Mouse (Mus musculus) neural tube, embryonic 14.5 days (tissue): ENCODE measurements around the gene Ppara. TPM values are rescaled to one million over a fixed set of nuclear protein-coding genes. Genes with fewer than 3 reads are reported as not detected.

Experiments used
- ATAC-seq: fragments of 200-750 bp; cut with Nextera tagmentation; 2 replicates; pipeline ENCODE4 v1.8.0; 2017; ENCODE audit warnings: low read depth, mild to moderate bottlenecking, moderate TSS enrichment, moderate library complexity
- H3K27ac ChIP-seq: fragments of 300-500 bp; sonication (generic); 2 replicates; pipeline ENCODE4 v1.5.1; 2014; ENCODE audit warnings: low read depth, mild to moderate bottlenecking, control low read depth, low read length, moderate library complexity, mixed read lengths
- H3K27me3 ChIP-seq: fragments of 300-500 bp; sonication (generic); 2 replicates; pipeline ENCODE4 v1.6.1; 2014; ENCODE audit warnings: low read length; ENCODE audit not compliant: control insufficient read depth, insufficient read depth
- H3K36me3 ChIP-seq: fragments of 300-500 bp; sonication (generic); 2 replicates; pipeline ENCODE4 v1.6.1; 2014; ENCODE audit warnings: low read length, mixed read lengths; ENCODE audit not compliant: control insufficient read depth, insufficient read depth
- H3K4me1 ChIP-seq: fragments of 300-500 bp; sonication (generic); 2 replicates; pipeline ENCODE4 v1.6.1; 2014; ENCODE audit warnings: low read length; ENCODE audit not compliant: control insufficient read depth, insufficient read depth
- H3K4me2 ChIP-seq: fragments of 300-500 bp; sonication (generic); 2 replicates; pipeline ENCODE4 v1.6.1; 2014; ENCODE audit warnings: mild to moderate bottlenecking, low read depth, low read length, control low read depth
- H3K4me3 ChIP-seq: fragments of 300-500 bp; sonication (generic); 2 replicates; pipeline ENCODE4 v1.5.1; 2014; ENCODE audit warnings: low read depth, low read length, control low read depth, mixed read lengths
- H3K9ac ChIP-seq: fragments of 300-500 bp; sonication (generic); replicated peaks from 2 replicates; pipeline ENCODE4 v1.6.1; 2014; ENCODE audit warnings: low read depth, mild to moderate bottlenecking, control low read depth, low read length, mixed read lengths
- H3K9me3 ChIP-seq: fragments of 300-500 bp; sonication (generic); 2 replicates; pipeline ENCODE4 v1.6.1; 2016; ENCODE audit warnings: low read length; ENCODE audit not compliant: control insufficient read depth
- WGBS: fragments of 180-500 bp; shearing (Covaris S2); extraction: QIAGEN DNeasy Blood & Tissue Kit; methylation state at CpG from one replicate; pipeline ENCODE4 v1.1.7; 2014; 5-methylcytosine and 5-hydroxymethylcytosine counted together
- polyA plus RNA-seq: library from polyadenylated mRNA; unstranded; fragments of >200 nt; fragmentation: Nextera tagmentation; extraction: Ambion mirVana; gene quantifications from 2 replicates; pipeline ENCODE4 v1.2.1, GENCODE M21; 2014

Ppara gene
- polyA plus RNA-seq, 1 experiment from 2014 or later: 0.75 TPM

DNA sequence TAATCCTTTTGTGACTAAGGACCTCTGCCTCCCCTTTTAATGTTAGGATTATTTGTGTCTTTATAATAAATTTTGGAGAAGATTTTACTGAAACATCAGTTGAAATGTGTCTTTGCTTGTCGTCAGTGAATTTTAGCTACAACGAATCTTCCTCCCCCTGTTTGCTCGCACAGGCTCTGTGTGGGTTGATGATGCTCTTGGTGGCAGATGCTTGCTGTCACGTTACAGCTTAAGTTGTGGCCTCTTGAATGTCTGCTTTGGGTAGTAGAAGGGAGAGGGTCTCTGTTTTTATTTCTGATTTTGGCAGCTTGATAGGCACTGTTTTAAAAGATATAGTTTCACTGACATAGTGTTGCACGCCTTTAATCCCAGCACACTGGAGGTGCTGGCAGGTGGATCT is 4.2 kb downstream of the Ppara start:
- no peak overlapping the region for H3K9ac ChIP-seq
- H3K4me2 ChIP-seq: no peak overlapping the region
- no peak overlapping the region for H3K4me3 ChIP-seq
- ATAC-seq: no peak
- H3K36me3 ChIP-seq: no peaks in the 10 kb centered on the region
- no peak overlapping the region for H3K27ac ChIP-seq
- H3K9me3 ChIP-seq: no peaks in the 10 kb centered on the region
- H3K4me1 ChIP-seq: peaks cover 8% of the 10 kb centered on the region; the same call in 1 of the 2 replicates
- H3K27me3 ChIP-seq: peaks cover 30% of the 10 kb centered on the region
- WGBS: 81% methylated on average over 5 of the region's 5 CpGs

DNA sequence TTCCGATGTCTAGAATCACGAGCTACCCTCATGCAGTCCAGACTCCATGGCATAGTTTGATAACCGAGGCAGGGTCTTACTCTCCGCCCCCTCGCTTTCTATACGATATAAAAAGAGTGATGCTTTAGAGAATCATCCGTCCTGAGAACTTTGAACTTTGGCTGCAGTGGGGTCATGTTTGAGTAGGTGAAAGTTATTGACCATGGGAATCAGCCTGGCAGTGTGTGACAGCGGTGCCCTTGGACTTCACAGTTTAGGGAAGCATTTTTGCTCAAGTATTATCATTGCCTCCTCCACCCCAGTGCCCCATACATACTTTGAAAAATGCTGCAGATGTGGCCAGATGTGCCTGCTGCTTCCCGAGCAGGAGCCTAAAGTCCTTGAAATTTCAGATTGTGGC is 7.8 kb downstream of the Ppara start:
- Histone ChIP-seq H3K27me3 (no peaks in the 10 kb centered on the region), H3K4me1 (no peaks in the 10 kb centered on the region), H3K4me2 (no peak overlapping the region), H3K27ac (no peak overlapping the region), H3K9ac (no peak overlapping the region), H3K36me3 (no peaks in the 10 kb centered on the region), H3K4me3 (no peak overlapping the region), H3K9me3 (no peaks in the 10 kb centered on the region)
- 87% methylated on average over 9 of the region's 9 CpGs for WGBS
- ATAC-seq: no peak

DNA sequence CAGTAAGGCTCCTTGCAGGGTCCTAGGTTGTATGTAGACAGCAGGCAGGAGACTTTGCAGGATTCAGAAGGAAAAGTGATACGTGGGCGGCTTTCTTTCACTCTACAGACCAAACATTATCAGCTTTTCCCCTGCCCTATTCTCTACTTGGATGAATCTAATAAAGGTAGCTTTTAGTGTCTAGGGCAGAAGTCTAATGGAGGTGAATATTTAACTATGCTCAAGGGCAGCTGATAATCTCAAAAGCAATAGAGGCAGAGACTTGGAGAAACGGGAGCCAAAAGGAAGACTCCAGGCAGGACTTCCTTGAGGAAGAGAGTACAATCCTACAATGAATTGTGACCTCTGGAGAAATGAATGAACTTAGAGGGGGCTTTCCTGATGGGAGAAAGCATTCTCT is 9.2 kb downstream of the Ppara start:
- no peaks in the 10 kb centered on the region for H3K9me3 ChIP-seq
- no peaks in the 10 kb centered on the region for H3K36me3 ChIP-seq
- H3K9ac ChIP-seq: no peak overlapping the region
- no peaks in the 10 kb centered on the region for H3K4me1 ChIP-seq
- H3K27me3 ChIP-seq: no peaks in the 10 kb centered on the region
- no peak overlapping the region for H3K4me3 ChIP-seq
- H3K4me2 ChIP-seq: no peak overlapping the region
- no peak overlapping the region for H3K27ac ChIP-seq
- 78% methylated on average over 3 of the region's 3 CpGs for WGBS
- no peak for ATAC-seq

DNA sequence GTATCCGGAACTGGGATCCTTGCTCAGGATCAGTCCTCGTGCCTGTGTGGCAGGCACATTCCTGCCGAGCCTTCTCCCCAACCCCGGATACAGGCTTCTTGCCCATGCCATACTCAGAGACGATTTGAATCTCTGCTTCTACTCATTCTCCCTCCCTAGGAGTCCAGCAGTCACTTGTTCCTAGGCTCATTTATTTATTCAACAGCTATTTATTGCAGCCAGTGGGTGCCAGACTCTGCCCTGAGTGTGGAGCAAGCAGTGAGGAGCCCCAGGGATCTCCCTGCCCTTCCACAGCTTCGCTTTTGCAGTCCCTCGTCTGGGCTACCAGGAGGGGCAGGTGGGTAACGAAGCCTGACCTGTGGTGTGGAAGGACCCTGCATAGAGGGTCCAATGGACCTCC is 11.4 kb downstream of the Ppara start:
- no peak for ATAC-seq

DNA sequence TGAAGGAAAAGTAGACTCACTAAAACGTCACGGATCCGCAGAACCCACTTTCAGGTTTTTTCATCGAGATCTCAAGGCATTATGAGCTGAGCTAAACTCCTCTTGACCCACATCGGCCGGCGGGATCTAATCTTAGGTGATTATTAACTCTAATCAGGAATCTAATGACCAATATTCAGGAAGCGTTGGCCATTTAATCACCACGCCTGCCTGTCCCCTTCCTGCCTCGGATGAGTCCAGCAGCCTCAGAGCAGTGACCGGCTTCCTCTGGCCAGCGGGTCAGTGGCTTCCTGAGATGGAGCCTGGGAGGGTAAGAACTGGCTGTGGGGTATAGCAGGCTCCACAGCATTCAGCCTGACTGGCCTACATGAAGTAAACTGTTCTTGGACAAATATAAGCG is 11.9 kb downstream of the Ppara start:
- Histone ChIP-seq H3K27me3 (no peaks in the 10 kb centered on the region), H3K9me3 (peaks cover 3% of the 10 kb centered on the region; the same call in 1 of the 2 replicates), H3K36me3 (no peaks in the 10 kb centered on the region), H3K4me2 (no peak overlapping the region), H3K4me1 (no peaks in the 10 kb centered on the region), H3K9ac (no peak overlapping the region), H3K27ac (no peak overlapping the region), H3K4me3 (no peak overlapping the region)
- no peak for ATAC-seq
- 86% methylated on average over 13 of the region's 13 CpGs for WGBS

More for the DNA sequence above, 11.4 kb downstream of the Ppara start:
- Histone ChIP-seq H3K4me1 (no peaks in the 10 kb centered on the region), H3K27me3 (no peaks in the 10 kb centered on the region), H3K36me3 (no peaks in the 10 kb centered on the region), H3K4me3 (no peak overlapping the region), H3K27ac (no peak overlapping the region), H3K9ac (no peak overlapping the region), H3K4me2 (no peak overlapping the region), H3K9me3 (no peaks in the 10 kb centered on the region)
- 76% methylated on average over 8 of the region's 8 CpGs for WGBS

DNA sequence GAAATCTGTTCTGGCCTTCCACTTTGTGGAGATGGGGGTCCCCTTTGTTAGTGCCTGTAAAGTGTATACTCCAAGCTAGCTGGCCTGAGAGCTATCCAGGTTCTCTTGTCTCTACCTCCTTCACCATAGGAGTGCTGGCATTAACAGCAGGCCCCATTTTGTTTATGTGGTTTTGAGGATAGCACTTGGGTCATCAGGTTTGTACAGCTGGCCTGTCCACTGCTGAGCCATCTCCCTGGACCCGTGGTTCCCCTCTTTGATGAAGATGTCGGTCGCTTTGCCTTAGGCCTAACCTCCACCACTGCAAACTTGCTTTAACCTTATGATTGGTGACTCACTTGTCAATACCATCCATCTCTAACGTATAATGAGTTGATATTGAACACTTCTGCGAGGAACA is 13.2 kb downstream of the Ppara start:
- Histone ChIP-seq H3K9me3 (peaks cover 7% of the 10 kb centered on the region; the same call in 1 of the 2 replicates), H3K36me3 (no peaks in the 10 kb centered on the region), H3K4me3 (no peak overlapping the region), H3K4me2 (no peak overlapping the region), H3K27me3 (no peaks in the 10 kb centered on the region), H3K9ac (no peak overlapping the region), H3K4me1 (no peaks in the 10 kb centered on the region), H3K27ac (no peak overlapping the region)
- no peak for ATAC-seq
- WGBS: 88% methylated on average over 5 of the region's 5 CpGs

DNA sequence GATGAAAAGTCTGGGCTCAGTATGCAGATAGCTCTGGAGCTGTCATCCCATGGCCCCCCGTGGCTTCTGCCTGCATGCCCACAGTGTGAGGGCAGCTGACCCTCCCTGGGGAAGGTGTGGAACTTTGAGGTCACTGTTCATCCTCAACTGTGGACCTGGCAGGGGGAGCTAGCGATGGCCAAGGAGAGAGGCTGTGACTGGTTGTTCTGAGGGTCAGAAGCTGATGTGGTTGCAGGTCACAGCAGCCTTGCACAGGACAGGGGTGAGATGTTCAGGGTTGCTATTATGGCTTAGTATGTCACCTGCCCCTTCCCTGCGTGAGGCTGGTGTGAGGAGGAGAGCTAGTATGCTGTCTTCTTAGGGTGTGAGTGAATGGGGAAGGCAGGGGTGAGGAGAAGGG is 13.7 kb downstream of the Ppara start:
- WGBS: 87% methylated on average over 3 of the region's 3 CpGs

DNA sequence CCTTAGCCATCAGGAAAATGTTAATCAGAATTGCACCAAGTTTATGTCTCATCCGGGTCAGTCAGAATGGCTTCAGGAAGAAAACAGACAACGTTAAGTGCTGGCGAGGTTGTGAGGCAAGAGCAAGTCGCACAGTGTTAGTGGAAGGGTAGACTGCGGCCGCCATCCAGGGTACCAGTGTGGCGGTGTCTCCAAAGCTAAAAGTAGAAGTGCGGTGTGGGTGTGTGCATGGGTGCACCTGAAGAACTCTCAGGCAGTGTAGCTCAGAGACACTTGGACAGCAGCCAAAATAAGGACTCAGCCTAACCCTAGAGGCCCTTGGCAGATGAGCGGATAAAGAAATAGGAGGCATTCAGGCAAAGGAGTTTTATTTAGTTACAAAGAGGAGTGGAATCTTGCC is 14.4 kb downstream of the Ppara start:
- Histone ChIP-seq H3K9me3 (peaks cover 7% of the 10 kb centered on the region; the same call in 1 of the 2 replicates), H3K4me1 (no peaks in the 10 kb centered on the region), H3K27me3 (no peaks in the 10 kb centered on the region), H3K4me2 (no peak overlapping the region), H3K4me3 (no peak overlapping the region), H3K27ac (no peak overlapping the region), H3K9ac (no peak overlapping the region), H3K36me3 (no peaks in the 10 kb centered on the region)
- no peak for ATAC-seq
- 92% methylated on average over 9 of the region's 9 CpGs for WGBS

More for the DNA sequence above, 13.7 kb downstream of the Ppara start:
- H3K36me3 ChIP-seq: no peaks in the 10 kb centered on the region
- H3K9me3 ChIP-seq: peaks cover 7% of the 10 kb centered on the region; the same call in 1 of the 2 replicates
- H3K27ac ChIP-seq: no peak overlapping the region
- no peak for ATAC-seq
- H3K9ac ChIP-seq: no peak overlapping the region
- H3K27me3 ChIP-seq: no peaks in the 10 kb centered on the region
- H3K4me1 ChIP-seq: no peaks in the 10 kb centered on the region
- H3K4me3 ChIP-seq: no peak overlapping the region
- no peak overlapping the region for H3K4me2 ChIP-seq

DNA sequence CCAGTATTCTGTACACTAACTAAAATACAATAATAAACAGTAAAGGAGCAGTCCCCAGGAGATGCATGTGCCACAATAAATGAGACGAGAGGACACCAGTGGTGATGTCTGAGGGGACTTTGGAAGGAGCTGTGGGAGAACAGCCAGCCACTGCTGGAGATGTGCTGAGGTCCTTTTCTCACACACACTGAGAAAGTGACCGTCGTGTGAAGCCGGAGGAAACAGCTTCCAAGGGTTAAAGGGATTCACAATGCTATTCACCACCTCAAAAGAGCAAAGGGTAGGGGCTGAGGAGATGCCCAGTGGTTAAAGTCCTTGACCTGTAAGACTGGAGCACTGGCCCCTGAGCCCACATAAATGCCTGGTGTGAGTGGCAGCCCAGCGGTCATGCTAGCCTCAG is 15.3 kb downstream of the Ppara start:
- Histone ChIP-seq H3K4me3 (no peak overlapping the region), H3K27me3 (no peaks in the 10 kb centered on the region), H3K4me2 (no peak overlapping the region), H3K36me3 (no peaks in the 10 kb centered on the region), H3K9me3 (peaks cover 7% of the 10 kb centered on the region; the same call in 1 of the 2 replicates), H3K4me1 (no peaks in the 10 kb centered on the region), H3K27ac (no peak overlapping the region), H3K9ac (no peak overlapping the region)
- no peak for ATAC-seq
- 89% methylated on average over 5 of the region's 5 CpGs for WGBS
